Mouse (Mus musculus) lung, adult 2 months (tissue): ENCODE results near the gene Capsl.

Experiments used
- CTCF ChIP-seq: fragments of 200-500 bp; IDR thresholded peaks from 2 replicates; pipeline ENCODE4 v1.5.1; 2011; ENCODE audit warnings: mild to moderate bottlenecking, low read length, control low read depth; ENCODE audit not compliant: insufficient read depth
- POLR2A ChIP-seq: fragments of 200-500 bp; IDR thresholded peaks from 2 replicates; pipeline ENCODE4 v1.6.1; 2011; ENCODE audit warnings: low read depth, mild to moderate bottlenecking, control low read depth, low read length, borderline replicate concordance; ENCODE audit errors: extremely low read depth

- TF ChIP-seq POLR2A (no peak), CTCF (no peak)
Observed at GRCm38 (mm10) chr15:9471053-9471685, 35.3 kb downstream of the Capsl start.
